Mouse (Mus musculus) ovary, postnatal 36 days (tissue): ENCODE measurements at regions not wholly inside any gene's neighbourhood (a gene's known extent, or its start where the extent isn't known, plus 50 kb on each side); places are given as distances from the start of the nearest gene placed in this dataset.

Experiments
- DNase-seq: peaks from one replicate; pipeline ENCODE4 v3.0.0; 2022; ENCODE audit warnings: low spot score, mixed read lengths

- DNase-seq, result no peak
These were observed 274.0 kb upstream of the Xylt1 start for GRCm38 (mm10) chr7:117106691-117107191.

GRCm38 (mm10) chr7:117108391-117108790 is 272.4 kb upstream of the Xylt1 start:
- no peak for DNase-seq

GRCm38 (mm10) chr7:117127728-117128127 is 253.1 kb upstream of the Xylt1 start:
- DNase-seq, result no peak

GRCm38 (mm10) chr7:117134869-117135268 is 245.9 kb upstream of the Xylt1 start:
- DNase-seq, result no peak

- DNase-seq, result no peak
These were observed 242.1 kb upstream of the Xylt1 start for GRCm38 (mm10) chr7:117138681-117139080.

- DNase-seq, result peak; percentile 4
These were observed 241.4 kb upstream of the Xylt1 start for GRCm38 (mm10) chr7:117139245-117139970.

DNA sequence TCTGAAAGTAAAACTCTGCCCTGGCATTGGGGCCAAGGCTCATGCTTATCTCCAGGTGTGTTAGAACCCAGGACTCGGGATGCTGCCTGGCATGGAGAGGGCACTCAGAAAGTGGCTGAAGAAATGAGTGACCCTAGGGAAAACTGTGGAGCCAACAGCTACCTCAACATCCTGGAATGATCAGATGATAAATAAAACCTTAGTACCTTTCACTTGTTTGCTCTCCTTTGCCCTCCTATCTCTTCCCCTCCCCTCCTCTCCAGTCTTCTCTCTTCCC is 240.9 kb upstream of the Xylt1 start:
- no peak for DNase-seq

- DNase-seq, result no peak
These were observed 234.0 kb upstream of the Xylt1 start for GRCm38 (mm10) chr7:117146809-117147208.

DNA sequence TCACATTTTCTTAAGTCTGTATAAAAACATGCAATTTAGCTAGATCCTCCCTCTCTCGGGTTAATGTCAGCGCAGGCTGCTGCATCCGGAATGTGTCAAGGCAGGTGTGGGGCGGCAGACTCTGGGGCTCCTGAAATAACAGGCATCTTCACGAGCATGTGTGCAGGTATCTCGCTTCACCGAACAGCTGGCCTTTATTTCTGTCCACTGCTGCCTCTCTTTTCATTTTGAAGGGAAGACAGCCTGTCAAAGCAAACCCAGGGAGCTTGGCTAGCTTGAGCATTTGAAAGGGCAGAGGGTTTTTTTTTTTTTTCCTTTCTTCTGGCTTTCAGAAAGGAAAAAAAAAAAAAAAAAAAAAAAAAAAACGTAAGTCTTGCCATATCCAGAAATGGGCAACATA is 230.4 kb upstream of the Xylt1 start:
- no peak for DNase-seq

DNA sequence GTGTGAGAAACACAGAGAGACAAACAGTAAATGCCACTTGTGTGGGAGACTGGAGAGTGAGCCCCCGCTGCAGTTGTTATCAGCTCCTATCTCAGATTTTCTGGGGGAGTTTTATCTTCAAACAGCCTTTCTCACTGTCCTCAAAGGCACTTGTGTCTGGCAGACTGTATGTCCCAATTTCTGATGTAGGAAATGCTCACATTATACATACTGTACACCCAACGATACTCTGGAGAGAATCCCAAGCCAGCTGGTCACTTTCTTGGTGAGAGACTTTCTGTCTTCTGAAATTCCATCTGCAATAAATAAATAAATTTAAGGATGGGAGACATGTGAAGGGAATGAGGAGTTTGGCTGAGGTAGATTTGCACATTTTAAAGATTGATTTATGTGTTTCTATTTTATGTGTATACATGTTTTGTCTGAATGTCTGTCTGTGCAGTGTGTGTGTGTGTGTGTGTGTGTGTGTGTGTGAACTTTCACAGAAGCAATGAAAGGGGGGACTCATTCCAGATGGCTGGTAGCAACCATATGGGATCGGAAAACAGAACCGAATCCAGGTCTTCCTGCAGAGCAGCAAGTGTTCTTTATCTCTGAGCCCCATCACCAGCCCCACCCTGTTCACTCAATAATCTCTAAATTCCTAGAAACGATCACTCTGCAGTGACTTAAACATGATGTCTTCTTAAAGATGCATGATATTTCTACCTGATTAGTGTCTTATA is 226.8 kb upstream of the Xylt1 start:
- no peak for DNase-seq

- no peak for DNase-seq
These were observed 219.4 kb upstream of the Xylt1 start for GRCm38 (mm10) chr7:117161193-117161908.

GRCm38 (mm10) chr7:117174811-117175422 is 205.9 kb upstream of the Xylt1 start:
- no peak for DNase-seq

GRCm38 (mm10) chr7:117184011-117184410 is 196.8 kb upstream of the Xylt1 start:
- no peak for DNase-seq

DNA sequence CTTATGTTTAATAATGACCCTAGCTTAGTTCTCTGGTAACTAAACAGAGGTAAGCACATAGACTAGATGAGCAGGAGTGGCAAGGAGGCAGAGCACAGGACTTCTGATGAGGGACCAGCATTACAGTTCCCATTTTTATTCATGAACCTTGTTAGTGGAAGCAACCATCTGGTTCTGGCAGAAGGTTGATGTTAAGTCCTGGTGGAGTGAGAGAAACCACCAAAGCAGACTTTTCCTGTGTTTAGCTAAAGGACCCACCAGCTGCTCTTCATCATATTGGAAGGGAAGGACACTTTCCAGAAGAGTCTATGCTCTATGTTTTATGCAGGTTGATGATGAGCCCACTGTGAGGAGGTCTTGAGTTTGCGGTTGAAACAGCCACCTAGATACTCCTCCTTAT is 194.9 kb upstream of the Xylt1 start:
- no peak for DNase-seq

GRCm38 (mm10) chr7:117196611-117197010 is 184.2 kb upstream of the Xylt1 start:
- DNase-seq, result no peak

- no peak for DNase-seq
These were observed 154.5 kb upstream of the Xylt1 start for GRCm38 (mm10) chr7:117226294-117226693.

GRCm38 (mm10) chr7:117229619-117230018 is 151.2 kb upstream of the Xylt1 start:
- DNase-seq, result no peak

- DNase-seq, result no peak
These were observed 124.0 kb upstream of the Xylt1 start for GRCm38 (mm10) chr7:117256819-117257218.

DNA sequence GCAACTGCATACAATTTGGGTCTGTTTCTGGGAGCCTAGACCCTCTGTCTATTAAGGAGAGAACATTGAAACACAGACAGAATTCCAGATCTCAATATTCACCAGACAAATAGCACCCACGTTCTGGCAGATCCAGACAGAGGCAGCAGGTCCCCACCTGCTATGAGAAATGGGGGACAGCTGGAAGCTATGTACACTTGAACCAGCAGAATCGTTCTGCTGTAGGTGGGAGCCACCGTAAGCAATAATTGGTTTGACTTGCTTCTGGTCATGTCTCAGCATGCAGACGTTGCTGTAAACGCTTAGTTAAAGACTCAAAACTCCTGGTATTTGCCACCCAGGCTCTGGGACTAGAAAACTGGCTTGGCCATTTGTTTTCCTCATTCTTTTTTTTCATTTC is 122.2 kb upstream of the Xylt1 start:
- DNase-seq, result no peak

GRCm38 (mm10) chr7:117259151-117259550 is 121.6 kb upstream of the Xylt1 start:
- no peak for DNase-seq

DNA sequence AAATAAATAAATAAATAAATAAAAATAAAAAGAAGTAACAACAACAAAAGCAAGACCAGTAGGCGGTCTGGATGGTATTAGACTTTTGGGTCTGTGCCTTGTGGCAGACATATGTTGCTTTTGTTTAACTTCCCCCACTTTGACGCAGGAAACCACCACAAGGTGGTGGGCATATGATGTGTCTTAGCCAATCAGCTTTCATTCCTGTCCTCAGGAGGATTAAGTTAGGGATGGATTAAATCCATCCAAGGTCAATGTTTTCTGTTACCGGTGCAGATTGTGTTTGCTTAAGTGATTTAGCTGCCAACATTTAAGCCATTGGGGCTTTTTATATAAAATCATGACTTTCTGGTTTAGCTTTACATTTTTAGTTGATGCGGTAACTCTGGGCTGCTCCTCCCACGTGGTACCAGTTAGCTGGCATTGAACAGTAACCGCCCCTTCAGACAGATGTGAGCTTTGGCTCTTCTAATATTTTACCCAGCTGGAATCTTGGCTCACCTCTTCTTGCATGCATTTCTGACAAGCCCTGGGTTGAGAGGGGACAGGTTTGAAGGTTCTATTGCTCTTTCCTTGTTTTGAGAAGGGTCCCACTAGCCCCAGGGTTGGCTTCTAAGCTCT is 121.0 kb upstream of the Xylt1 start:
- no peak for DNase-seq

DNA sequence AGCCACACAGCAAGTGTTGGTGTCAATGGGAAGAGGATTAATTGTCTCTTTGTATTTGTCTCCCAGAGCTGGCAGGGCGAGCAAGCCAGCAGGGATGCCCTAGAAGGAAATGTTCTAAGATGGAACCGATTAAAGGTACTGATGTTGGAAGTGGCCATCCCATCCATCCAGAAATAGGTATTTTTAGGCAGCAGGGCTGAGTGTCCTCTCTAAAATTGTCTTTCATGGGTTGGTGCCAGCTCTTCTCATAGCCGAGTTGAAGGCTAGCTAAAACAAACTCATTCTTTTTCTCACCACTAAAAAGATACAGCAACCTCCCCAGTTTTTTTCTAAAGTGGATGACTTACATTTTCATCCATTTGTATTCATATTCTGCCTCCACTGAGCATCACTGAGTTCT is 120.2 kb upstream of the Xylt1 start:
- no peak for DNase-seq
